Mouse (Mus musculus) midbrain, embryonic 13.5 days (tissue): Measurements from ENCODE around the gene Akt2. TPM values are rescaled to one million over a fixed set of nuclear protein-coding genes. Genes with fewer than 3 reads are reported as not detected.

ENCODE experiments used
- ATAC-seq: fragments of 200-750 bp; cut with Nextera tagmentation; 2 replicates; pipeline ENCODE4 v1.8.0; 2017; ENCODE audit warnings: mild to moderate bottlenecking, moderate TSS enrichment, moderate library complexity
- H3K27ac ChIP-seq: fragments of 300-500 bp; sonication (generic); 2 replicates; pipeline ENCODE4 v1.5.1; 2015; ENCODE audit warnings: inconsistent platforms, mild to moderate bottlenecking, moderate library complexity
- H3K27me3 ChIP-seq: fragments of 300-500 bp; sonication (generic); 2 replicates; pipeline ENCODE4 v1.6.1; 2015; ENCODE audit warnings: mild to moderate bottlenecking, inconsistent platforms
- H3K36me3 ChIP-seq: fragments of 300-500 bp; sonication (generic); 2 replicates; pipeline ENCODE4 v1.6.1; 2015; ENCODE audit warnings: mild to moderate bottlenecking, inconsistent platforms
- H3K4me1 ChIP-seq: fragments of 300-500 bp; sonication (generic); replicated peaks from 2 replicates; pipeline ENCODE4 v1.6.1; 2015; ENCODE audit warnings: inconsistent platforms
- H3K4me2 ChIP-seq: fragments of 300-500 bp; sonication (generic); replicated peaks from 2 replicates; pipeline ENCODE4 v1.6.1; 2015; ENCODE audit warnings: moderate library complexity, mild to moderate bottlenecking, inconsistent platforms
- H3K4me3 ChIP-seq: fragments of 300-500 bp; sonication (generic); replicated peaks from 2 replicates; pipeline ENCODE4 v1.5.1; 2015; ENCODE audit warnings: mild to moderate bottlenecking, inconsistent platforms
- H3K9ac ChIP-seq: fragments of 300-500 bp; sonication (generic); replicated peaks from 2 replicates; pipeline ENCODE4 v1.6.1; 2015; ENCODE audit warnings: mild to moderate bottlenecking, inconsistent platforms
- H3K9me3 ChIP-seq: fragments of 300-500 bp; sonication (generic); 2 replicates; pipeline ENCODE4 v1.6.1; 2016; ENCODE audit warnings: mild to moderate bottlenecking, inconsistent platforms
- WGBS: fragments of 180-500 bp; shearing (Covaris S2); methylation state at CpG from one replicate; pipeline ENCODE4 v1.1.7; 2015; 5-methylcytosine and 5-hydroxymethylcytosine counted together
- polyA plus RNA-seq: library from polyadenylated mRNA; unstranded; fragments of >200 nt; fragmentation: Nextera tagmentation; extraction: Ambion mirVana; gene quantifications from 2 replicates; pipeline ENCODE4 v1.2.1, GENCODE M21; 2015

The Akt2 gene
- polyA plus RNA-seq, 1 experiment from 2014 or later, result 67.4 TPM

GRCm38 (mm10) chr7:27569580-27570224 lies 21.6 kb upstream of the Akt2 start:
- Histone ChIP-seq H3K4me1 (no peaks in the 10 kb centered on the region), H3K36me3 (peaks cover 76% of the 10 kb centered on the region), H3K9ac (no peak overlapping the region), H3K4me3 (no peak overlapping the region), H3K27ac (no peak overlapping the region), H3K9me3 (no peaks in the 10 kb centered on the region), H3K27me3 (no peaks in the 10 kb centered on the region), H3K4me2 (no peak overlapping the region)
- ATAC-seq, result no peak
- WGBS, result 90% methylated on average over 5 of the region's 5 CpGs

GRCm38 (mm10) chr7:27572133-27572532 lies 19.2 kb upstream of the Akt2 start:
- Histone ChIP-seq H3K9ac (no peak overlapping the region), H3K4me2 (no peak overlapping the region), H3K27me3 (no peaks in the 10 kb centered on the region), H3K4me1 (no peaks in the 10 kb centered on the region), H3K4me3 (no peak overlapping the region), H3K9me3 (no peaks in the 10 kb centered on the region), H3K27ac (no peak overlapping the region), H3K36me3 (peaks cover 84% of the 10 kb centered on the region)
- whole genome bisulfite sequencing, result 98% methylated on average over 4 of the region's 4 CpGs
- no peak for ATAC-seq

- Histone ChIP-seq H3K4me3 (no peak overlapping the region), H3K27ac (no peak overlapping the region), H3K9me3 (no peaks in the 10 kb centered on the region), H3K9ac (no peak overlapping the region), H3K27me3 (no peaks in the 10 kb centered on the region), H3K4me2 (no peak overlapping the region), H3K36me3 (peaks cover 82% of the 10 kb centered on the region), H3K4me1 (no peaks in the 10 kb centered on the region)
- 92% methylated on average over 14 of the region's 14 CpGs for WGBS
- no peak for ATAC-seq
These were observed 17.1 kb upstream of the Akt2 start for GRCm38 (mm10) chr7:27574124-27574880.

GRCm38 (mm10) chr7:27576914-27577313 lies 14.4 kb upstream of the Akt2 start:
- H3K4me2 ChIP-seq, result no peak overlapping the region
- H3K27me3 ChIP-seq, result no peaks in the 10 kb centered on the region
- H3K36me3 ChIP-seq, result peaks cover 87% of the 10 kb centered on the region
- no peak for ATAC-seq
- 73% methylated on average over 6 of the region's 6 CpGs for WGBS
- H3K4me1 ChIP-seq, result no peaks in the 10 kb centered on the region
- no peak overlapping the region for H3K27ac ChIP-seq
- H3K9ac ChIP-seq, result no peak overlapping the region
- H3K4me3 ChIP-seq, result no peak overlapping the region
- H3K9me3 ChIP-seq, result no peaks in the 10 kb centered on the region

- H3K27ac ChIP-seq, result no peak overlapping the region
- H3K4me2 ChIP-seq, result no peak overlapping the region
- peaks cover 87% of the 10 kb centered on the region for H3K36me3 ChIP-seq
- ATAC-seq, result no peak
- no peaks in the 10 kb centered on the region for H3K9me3 ChIP-seq
- H3K4me1 ChIP-seq, result no peaks in the 10 kb centered on the region
- no peak overlapping the region for H3K4me3 ChIP-seq
- WGBS, result 92% methylated on average over 6 of the region's 6 CpGs
- H3K9ac ChIP-seq, result no peak overlapping the region
- no peaks in the 10 kb centered on the region for H3K27me3 ChIP-seq
These were observed 13.8 kb upstream of the Akt2 start for GRCm38 (mm10) chr7:27577589-27577988.

GRCm38 (mm10) chr7:27578465-27578864 lies 12.9 kb upstream of the Akt2 start:
- Histone ChIP-seq H3K27me3 (no peaks in the 10 kb centered on the region), H3K9ac (no peak overlapping the region), H3K36me3 (peaks cover 93% of the 10 kb centered on the region), H3K4me1 (no peaks in the 10 kb centered on the region), H3K4me3 (no peak overlapping the region), H3K9me3 (no peaks in the 10 kb centered on the region), H3K4me2 (no peak overlapping the region), H3K27ac (no peak overlapping the region)
- WGBS, result 88% methylated on average over 7 of the region's 7 CpGs
- ATAC-seq, result no peak

- peaks cover 85% of the 10 kb centered on the region for H3K36me3 ChIP-seq
- no peak overlapping the region for H3K27ac ChIP-seq
- WGBS, result 94% methylated on average over 14 of the region's 14 CpGs
- H3K4me3 ChIP-seq, result no peak overlapping the region
- no peaks in the 10 kb centered on the region for H3K4me1 ChIP-seq
- H3K27me3 ChIP-seq, result no peaks in the 10 kb centered on the region
- no peak overlapping the region for H3K4me2 ChIP-seq
- H3K9ac ChIP-seq, result no peak overlapping the region
- no peaks in the 10 kb centered on the region for H3K9me3 ChIP-seq
- ATAC-seq, result no peak
These were observed 10.8 kb upstream of the Akt2 start for GRCm38 (mm10) chr7:27580380-27581174.

GRCm38 (mm10) chr7:27586861-27587260 lies 4.5 kb upstream of the Akt2 start:
- Histone ChIP-seq H3K27ac (no peak overlapping the region), H3K27me3 (no peaks in the 10 kb centered on the region), H3K9me3 (no peaks in the 10 kb centered on the region), H3K4me1 (no peaks in the 10 kb centered on the region), H3K9ac (no peak overlapping the region), H3K4me3 (no peak overlapping the region), H3K36me3 (peaks cover 27% of the 10 kb centered on the region), H3K4me2 (no peak overlapping the region)
- no peak for ATAC-seq
- 88% methylated on average over 2 of the region's 2 CpGs for WGBS

GRCm38 (mm10) chr7:27587741-27588140 lies 3.6 kb upstream of the Akt2 start:
- Histone ChIP-seq H3K9me3 (no peaks in the 10 kb centered on the region), H3K4me3 (no peak overlapping the region), H3K27me3 (no peaks in the 10 kb centered on the region), H3K9ac (no peak overlapping the region), H3K27ac (no peak overlapping the region), H3K36me3 (peaks cover 18% of the 10 kb centered on the region), H3K4me1 (peaks cover 4% of the 10 kb centered on the region), H3K4me2 (no peak overlapping the region)
- no peak for ATAC-seq
- WGBS, result 89% methylated on average over 2 of the region's 2 CpGs

GRCm38 (mm10) chr7:27590088-27590487 lies 1.3 kb upstream of the Akt2 start:
- no peaks in the 10 kb centered on the region for H3K27me3 ChIP-seq
- H3K9ac ChIP-seq, result no peak overlapping the region
- no peak overlapping the region for H3K27ac ChIP-seq
- WGBS, result 97% methylated on average over 4 of the region's 4 CpGs
- H3K4me1 ChIP-seq, result peaks cover 22% of the 10 kb centered on the region
- H3K4me3 ChIP-seq, result no peak overlapping the region
- no peak for ATAC-seq
- no peaks in the 10 kb centered on the region for H3K9me3 ChIP-seq
- H3K36me3 ChIP-seq, result peaks cover 6% of the 10 kb centered on the region
- no peak overlapping the region for H3K4me2 ChIP-seq

GRCm38 (mm10) chr7:27590566-27591213 lies 662 bp upstream of the Akt2 start:
- Histone ChIP-seq H3K9ac (0 out of 2 replicates have a peak overlapping the region, but pooled peaks have one; percentile 46), H3K4me1 (peaks cover 22% of the 10 kb centered on the region), H3K9me3 (no peaks in the 10 kb centered on the region), H3K36me3 (0 out of 2 replicates have a peak, but pooled peaks cover under 1% of the 10 kb centered on the region), H3K27ac (peak overlapping the region; percentile 99), H3K4me2 (peak overlapping the region; percentile 65), H3K27me3 (no peaks in the 10 kb centered on the region), H3K4me3 (peak overlapping the region; percentile 64)
- 66% methylated on average over 4 of the region's 4 CpGs for WGBS
- ATAC-seq, result 0 out of 2 replicates have a peak, but pooled peaks have one; percentile 2
